Mouse (Mus musculus): ENCODE measurements at regions not wholly inside any gene's neighbourhood (a gene's known extent, or its start where the extent isn't known, plus 50 kb on each side); places are given as distances from the start of the nearest gene placed in this dataset.

GRCm38 (mm10) chr2:178844561-178844960, 414.2 kb downstream of the Cdh26 start:
- H3K36me3 ChIP-seq, result no peaks in the 10 kb centered on the region
- no peaks in the 10 kb centered on the region for H3K4me1 ChIP-seq
- no peaks in the 10 kb centered on the region; the same call in 1 of the 2 replicates for H3K27me3 ChIP-seq
- WGBS, result 83% methylated on average over 4 of the region's 4 CpGs
- H3K4me3 ChIP-seq, result no peak overlapping the region
- H3K27ac ChIP-seq (replicated peaks), result no peak overlapping the region
- no peak overlapping the region for H3K4me2 ChIP-seq (replicated peaks)
- ATAC-seq (ENCODE audit: low FRiP score, low read depth), result no peak; the same call in 1 of the 2 replicates
- no peak overlapping the region for H3K9ac ChIP-seq (replicated peaks)
- no peaks in the 10 kb centered on the region for H3K9me3 ChIP-seq

DNA sequence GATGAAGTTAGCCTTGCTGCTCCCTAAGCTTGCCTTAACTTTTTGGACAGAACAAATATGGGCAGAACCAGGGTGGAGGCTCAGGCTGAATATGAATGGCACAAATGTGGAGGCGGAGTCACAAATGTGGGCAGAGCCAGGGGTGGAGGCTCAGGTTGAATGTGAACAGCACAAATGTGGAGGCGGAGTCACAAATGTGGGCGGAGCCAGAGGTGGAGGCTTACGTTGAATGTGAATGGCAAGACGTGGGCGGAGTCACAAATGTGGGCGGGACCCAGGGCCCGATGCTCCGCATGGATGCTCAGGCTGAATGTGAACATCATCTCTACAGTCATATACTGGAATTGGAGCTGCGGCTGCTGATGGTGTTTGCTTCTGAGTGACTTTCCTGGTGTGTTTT, 420.0 kb downstream of the Cdh26 start:
- Histone ChIP-seq H3K4me3 (no peak overlapping the region), H3K9ac (replicated peaks) (no peak overlapping the region), H3K4me2 (replicated peaks) (no peak overlapping the region), H3K36me3 (no peaks in the 10 kb centered on the region), H3K27ac (replicated peaks) (peak overlapping the region; percentile 64), H3K27me3 (no peaks in the 10 kb centered on the region), H3K9me3 (no peaks in the 10 kb centered on the region), H3K4me1 (peaks cover 26% of the 10 kb centered on the region)
- ATAC-seq (ENCODE audit: low FRiP score, low read depth), result peak; percentile 50
- 85% methylated on average over 10 of the region's 10 CpGs for WGBS

GRCm38 (mm10) chr2:178850769-178851168, 420.4 kb downstream of the Cdh26 start:
- peak overlapping the region; percentile 64 for H3K27ac ChIP-seq (replicated peaks)
- 47% methylated on average over 11 of the region's 11 CpGs for WGBS

GRCm38 (mm10) chr2:178854012-178854411, 423.7 kb downstream of the Cdh26 start:
- H3K9me3 ChIP-seq, result no peaks in the 10 kb centered on the region
- H3K4me2 ChIP-seq (replicated peaks), result no peak overlapping the region
- no peak overlapping the region for H3K9ac ChIP-seq (replicated peaks)
- WGBS, result 84% methylated on average over 1 of the region's 1 CpGs
- H3K4me3 ChIP-seq, result no peak overlapping the region
- peaks cover 26% of the 10 kb centered on the region for H3K4me1 ChIP-seq
- peaks cover 2% of the 10 kb centered on the region; the same call in 1 of the 2 replicates for H3K27me3 ChIP-seq
- ATAC-seq (ENCODE audit: low FRiP score, low read depth), result no peak
- H3K27ac ChIP-seq (replicated peaks), result no peak overlapping the region
- H3K36me3 ChIP-seq, result no peaks in the 10 kb centered on the region

More at GRCm38 (mm10) chr2:178850769-178851168, 420.4 kb downstream of the Cdh26 start:
- no peaks in the 10 kb centered on the region for H3K27me3 ChIP-seq
- H3K4me3 ChIP-seq, result no peak overlapping the region
- no peak overlapping the region for H3K4me2 ChIP-seq (replicated peaks)
- H3K9me3 ChIP-seq, result no peaks in the 10 kb centered on the region
- peaks cover 26% of the 10 kb centered on the region for H3K4me1 ChIP-seq
- no peak overlapping the region for H3K9ac ChIP-seq (replicated peaks)
- ATAC-seq (ENCODE audit: low FRiP score, low read depth), result peak; percentile 84
- no peaks in the 10 kb centered on the region for H3K36me3 ChIP-seq

- Histone ChIP-seq H3K4me1 (peaks cover 26% of the 10 kb centered on the region), H3K4me2 (replicated peaks) (no peak overlapping the region), H3K36me3 (no peaks in the 10 kb centered on the region), H3K27me3 (peaks cover 2% of the 10 kb centered on the region; the same call in 1 of the 2 replicates), H3K27ac (replicated peaks) (no peak overlapping the region), H3K9ac (replicated peaks) (no peak overlapping the region), H3K9me3 (no peaks in the 10 kb centered on the region), H3K4me3 (no peak overlapping the region)
- WGBS, result 84% methylated on average over 2 of the region's 2 CpGs
- no peak for ATAC-seq (ENCODE audit: low FRiP score, low read depth)
These were observed 424.4 kb downstream of the Cdh26 start for GRCm38 (mm10) chr2:178854760-178855159.

DNA sequence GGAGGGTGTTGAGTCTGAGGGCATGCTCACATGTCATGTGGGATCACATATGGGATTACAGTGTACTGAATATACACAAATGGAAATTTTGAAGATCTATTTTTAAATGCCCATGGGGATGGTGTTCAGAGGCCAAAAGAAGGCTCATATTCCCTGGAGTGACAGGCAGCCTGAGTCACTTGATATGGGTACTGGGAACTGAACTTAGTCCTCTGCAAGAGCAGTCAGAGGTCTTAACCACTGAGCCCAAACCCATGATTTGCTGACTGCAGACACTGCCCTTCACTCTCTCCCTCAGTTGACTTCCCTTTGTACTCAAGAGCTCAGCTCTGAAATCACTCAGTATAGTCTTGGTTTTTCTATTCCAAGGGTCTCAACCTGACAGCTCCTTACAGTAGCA, 432.3 kb downstream of the Cdh26 start:
- Histone ChIP-seq H3K4me3 (no peak overlapping the region), H3K27ac (replicated peaks) (no peak overlapping the region), H3K36me3 (no peaks in the 10 kb centered on the region), H3K4me1 (no peaks in the 10 kb centered on the region), H3K4me2 (replicated peaks) (no peak overlapping the region), H3K9ac (replicated peaks) (no peak overlapping the region), H3K27me3 (peaks cover 2% of the 10 kb centered on the region; the same call in 1 of the 2 replicates), H3K9me3 (no peaks in the 10 kb centered on the region)
- ATAC-seq (ENCODE audit: low FRiP score, low read depth), result no peak

DNA sequence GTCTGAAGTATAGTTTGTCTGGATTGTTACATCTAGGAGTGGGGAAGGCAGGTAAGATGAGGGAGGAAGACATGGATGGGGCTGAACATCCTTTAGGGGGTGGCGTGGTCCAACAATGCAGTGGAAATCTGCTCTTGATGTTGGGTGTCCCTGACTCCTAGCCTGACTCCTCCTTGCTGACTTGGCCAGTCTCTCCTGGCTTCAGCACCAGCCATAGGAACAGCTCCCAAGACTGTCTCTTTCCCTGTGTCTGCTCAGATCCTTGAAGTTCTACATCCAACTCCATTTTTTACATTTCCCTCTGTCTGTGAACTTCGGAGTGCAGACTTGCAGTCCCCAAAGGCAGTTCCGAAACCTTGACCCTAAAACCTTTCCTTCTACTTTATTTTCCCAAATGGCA, 436.8 kb downstream of the Cdh26 start:
- Histone ChIP-seq H3K4me2 (replicated peaks) (no peak overlapping the region), H3K27me3 (no peaks in the 10 kb centered on the region), H3K9me3 (no peaks in the 10 kb centered on the region), H3K4me3 (no peak overlapping the region), H3K4me1 (no peaks in the 10 kb centered on the region), H3K27ac (replicated peaks) (no peak overlapping the region), H3K9ac (replicated peaks) (no peak overlapping the region), H3K36me3 (no peaks in the 10 kb centered on the region)
- no peak for ATAC-seq (ENCODE audit: low FRiP score, low read depth)
- WGBS, result 72% methylated on average over 3 of the region's 3 CpGs

DNA sequence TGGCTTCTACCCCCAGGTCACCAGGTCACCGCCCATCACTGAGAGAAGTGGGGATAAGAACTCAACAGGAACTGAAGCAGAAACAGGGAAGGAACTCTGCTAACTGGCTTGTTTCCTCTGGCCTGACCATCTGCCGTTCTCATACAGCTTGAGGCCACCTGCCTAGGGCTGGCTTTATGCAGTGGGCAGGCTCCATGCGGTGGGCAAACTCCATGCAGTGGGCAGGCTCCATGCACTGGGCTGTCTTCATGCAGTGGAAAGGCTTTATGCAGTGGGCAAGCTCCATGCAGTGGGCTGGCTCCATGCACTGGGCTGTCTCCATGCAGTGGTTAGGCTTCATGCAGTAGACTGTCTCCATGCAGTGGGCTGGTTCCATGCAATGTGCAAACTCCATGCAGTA, 438.8 kb downstream of the Cdh26 start:
- WGBS, result 82% methylated on average over 3 of the region's 3 CpGs

DNA sequence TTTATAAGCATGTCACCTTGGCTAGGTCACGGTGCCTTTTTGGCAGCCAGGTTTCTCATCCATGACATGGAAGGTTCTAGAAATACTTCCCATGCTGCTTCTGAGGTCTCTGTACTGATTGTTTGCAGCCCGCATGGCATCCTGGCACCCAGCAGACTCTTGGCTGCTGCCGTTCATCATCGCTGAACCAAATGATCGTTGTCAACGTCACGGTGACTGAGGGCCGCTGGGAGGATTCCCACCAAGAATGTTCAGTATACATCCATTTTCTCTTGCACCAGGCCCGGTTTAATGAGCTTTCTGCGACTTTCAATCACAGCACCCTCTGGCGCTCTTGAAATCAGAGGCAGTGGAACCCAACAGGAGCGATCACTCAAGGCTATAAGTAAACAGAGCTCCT, 448.1 kb downstream of the Cdh26 start:
- H3K4me1 ChIP-seq, result no peaks in the 10 kb centered on the region
- no peaks in the 10 kb centered on the region for H3K36me3 ChIP-seq
- H3K9ac ChIP-seq (replicated peaks), result no peak overlapping the region
- H3K4me2 ChIP-seq (replicated peaks), result no peak overlapping the region
- H3K9me3 ChIP-seq, result no peaks in the 10 kb centered on the region
- H3K4me3 ChIP-seq, result no peak overlapping the region
- WGBS, result 93% methylated on average over 12 of the region's 12 CpGs
- no peaks in the 10 kb centered on the region for H3K27me3 ChIP-seq
- no peak overlapping the region for H3K27ac ChIP-seq (replicated peaks)
- ATAC-seq (ENCODE audit: low FRiP score, low read depth), result no peak

More for the DNA sequence above, 438.8 kb downstream of the Cdh26 start:
- Histone ChIP-seq H3K9ac (replicated peaks) (no peak overlapping the region), H3K9me3 (no peaks in the 10 kb centered on the region), H3K4me2 (replicated peaks) (no peak overlapping the region), H3K27me3 (no peaks in the 10 kb centered on the region), H3K36me3 (no peaks in the 10 kb centered on the region), H3K27ac (replicated peaks) (no peak overlapping the region), H3K4me1 (no peaks in the 10 kb centered on the region), H3K4me3 (no peak overlapping the region)
- no peak for ATAC-seq (ENCODE audit: low FRiP score, low read depth)

DNA sequence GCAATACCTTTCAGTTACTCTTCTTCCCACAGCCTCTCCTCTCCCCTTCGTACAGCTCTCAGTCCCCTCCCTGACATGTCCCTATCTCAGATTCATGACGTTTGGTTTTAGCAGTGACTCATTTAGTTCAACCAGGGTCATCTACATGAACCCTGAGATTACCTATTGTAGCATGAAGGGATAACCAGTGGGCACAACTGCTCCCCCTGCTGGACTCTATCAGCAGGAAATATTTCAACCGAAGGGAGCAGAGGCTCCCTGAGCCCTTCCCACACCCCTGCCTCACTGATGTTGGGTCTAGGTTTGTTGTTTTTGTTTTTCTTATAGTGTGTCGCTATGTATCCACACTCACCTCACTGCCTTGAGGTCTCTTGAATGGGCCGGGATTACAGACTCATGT, 455.4 kb downstream of the Cdh26 start:
- H3K9me3 ChIP-seq, result no peaks in the 10 kb centered on the region
- no peak overlapping the region for H3K4me3 ChIP-seq
- H3K4me1 ChIP-seq, result no peaks in the 10 kb centered on the region
- H3K36me3 ChIP-seq, result no peaks in the 10 kb centered on the region
- H3K9ac ChIP-seq (replicated peaks), result no peak overlapping the region
- 51% methylated on average over 5 of the region's 5 CpGs for WGBS
- H3K27me3 ChIP-seq, result no peaks in the 10 kb centered on the region
- H3K4me2 ChIP-seq (replicated peaks), result no peak overlapping the region
- no peak overlapping the region for H3K27ac ChIP-seq (replicated peaks)
- ATAC-seq (ENCODE audit: low FRiP score, low read depth), result no peak

- no peak for ATAC-seq (ENCODE audit: low FRiP score, low read depth)
- no peak overlapping the region for H3K4me3 ChIP-seq
- WGBS, result 87% methylated on average over 6 of the region's 6 CpGs
- no peak overlapping the region for H3K4me2 ChIP-seq (replicated peaks)
- H3K27ac ChIP-seq (replicated peaks), result no peak overlapping the region
- H3K36me3 ChIP-seq, result no peaks in the 10 kb centered on the region
- H3K4me1 ChIP-seq, result no peaks in the 10 kb centered on the region
- H3K27me3 ChIP-seq, result no peaks in the 10 kb centered on the region
- H3K9ac ChIP-seq (replicated peaks), result no peak overlapping the region
- no peaks in the 10 kb centered on the region for H3K9me3 ChIP-seq
These were observed 458.4 kb downstream of the Cdh26 start for GRCm38 (mm10) chr2:178888704-178889103.

DNA sequence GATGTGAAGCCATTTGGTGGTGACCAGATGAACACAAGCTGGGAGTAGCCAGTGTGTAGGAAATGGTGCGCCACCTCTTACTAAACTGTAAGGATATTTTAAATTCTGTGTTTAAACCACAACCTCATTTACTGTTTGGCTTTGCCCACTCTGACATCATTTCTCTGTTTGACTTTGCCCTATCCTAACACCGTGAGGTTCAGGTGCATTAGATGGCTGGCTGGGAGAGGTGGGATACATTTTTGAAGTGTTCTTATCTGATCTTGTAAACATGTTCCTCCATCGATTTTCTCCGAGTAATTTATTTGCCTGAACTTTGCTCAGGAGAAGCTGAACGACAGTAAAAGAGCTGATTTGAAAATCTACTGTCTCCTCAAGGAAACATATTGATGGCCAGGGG, 472.1 kb downstream of the Cdh26 start:
- Histone ChIP-seq H3K27me3 (no peaks in the 10 kb centered on the region), H3K9ac (replicated peaks) (no peak overlapping the region), H3K4me1 (no peaks in the 10 kb centered on the region), H3K4me3 (no peak overlapping the region), H3K4me2 (replicated peaks) (no peak overlapping the region), H3K36me3 (no peaks in the 10 kb centered on the region), H3K9me3 (no peaks in the 10 kb centered on the region), H3K27ac (replicated peaks) (no peak overlapping the region)
- WGBS, result 87% methylated on average over 5 of the region's 5 CpGs
- ATAC-seq (ENCODE audit: low FRiP score, low read depth), result no peak

DNA sequence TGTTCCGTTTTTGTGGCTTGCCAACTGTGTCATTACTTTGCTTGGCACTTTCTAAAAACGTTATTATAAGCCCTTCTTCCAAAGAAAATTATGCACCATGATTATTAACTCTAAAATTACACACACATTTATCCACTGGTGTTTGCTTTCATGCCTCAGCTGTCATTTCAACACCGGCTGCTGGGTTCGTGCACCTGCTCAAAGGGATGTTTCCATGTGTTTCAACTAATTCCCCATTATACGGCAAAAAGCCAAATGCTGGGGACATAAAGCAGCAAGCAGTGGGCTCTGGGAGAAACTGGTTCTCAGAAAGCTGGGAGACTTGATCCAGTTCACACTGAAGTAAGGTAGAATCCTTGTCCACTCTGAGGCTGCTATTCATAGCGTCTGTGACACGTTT, 479.0 kb downstream of the Cdh26 start:
- H3K9ac ChIP-seq (replicated peaks), result no peak overlapping the region
- no peak overlapping the region for H3K27ac ChIP-seq (replicated peaks)
- no peak overlapping the region for H3K4me2 ChIP-seq (replicated peaks)
- no peaks in the 10 kb centered on the region for H3K36me3 ChIP-seq
- H3K4me1 ChIP-seq, result no peaks in the 10 kb centered on the region
- no peaks in the 10 kb centered on the region for H3K9me3 ChIP-seq
- 75% methylated on average over 7 of the region's 7 CpGs for WGBS
- H3K27me3 ChIP-seq, result no peaks in the 10 kb centered on the region
- ATAC-seq (ENCODE audit: low FRiP score, low read depth), result no peak
- H3K4me3 ChIP-seq, result no peak overlapping the region

All from midbrain, embryonic 12.5 days (tissue).